Mouse (Mus musculus): ENCODE data around the gene Pds5b. TPM values are rescaled to one million over a fixed set of nuclear protein-coding genes. Genes with fewer than 3 reads are reported as not detected.

The Pds5b gene
- polyA plus RNA-seq, 1 experiment from 2014 or later: 9.9 TPM

- peaks cover 47% of the 10 kb centered on the region for H3K36me3 ChIP-seq
- H3K4me1 ChIP-seq (replicated peaks): no peaks in the 10 kb centered on the region
- ATAC-seq (ENCODE audit: low read depth): no peak
These were observed 114.7 kb downstream of the Pds5b start for GRCm38 (mm10) chr5:150788261-150788660.

GRCm38 (mm10) chr5:150789039-150789438 is 115.5 kb downstream of the Pds5b start:
- DNase-seq (no peak), ATAC-seq (ENCODE audit: low read depth) (no peak)
- Histone ChIP-seq H3K27ac (no peak overlapping the region), H3K27me3 (no peaks in the 10 kb centered on the region), H3K4me1 (replicated peaks) (no peaks in the 10 kb centered on the region), H3K9ac (no peak overlapping the region), H3K4me3 (replicated peaks) (no peak overlapping the region), H3K4me2 (no peak overlapping the region), H3K9me3 (replicated peaks) (no peaks in the 10 kb centered on the region), H3K36me3 (peaks cover 42% of the 10 kb centered on the region)
- 95% methylated on average over 2 of the region's 2 CpGs for WGBS (ENCODE audit: insufficient replicate concordance)

More at GRCm38 (mm10) chr5:150788261-150788660, 114.7 kb downstream of the Pds5b start:
- WGBS (ENCODE audit: insufficient replicate concordance): 82% methylated on average over 4 of the region's 4 CpGs
- no peaks in the 10 kb centered on the region for H3K27me3 ChIP-seq
- no peaks in the 10 kb centered on the region for H3K9me3 ChIP-seq (replicated peaks)
- DNase-seq: no peak
- H3K9ac ChIP-seq: no peak overlapping the region
- H3K27ac ChIP-seq: no peak overlapping the region
- H3K4me3 ChIP-seq (replicated peaks): no peak overlapping the region
- no peak overlapping the region for H3K4me2 ChIP-seq

GRCm38 (mm10) chr5:150794181-150794580 is 120.6 kb downstream of the Pds5b start:
- 82% methylated on average over 6 of the region's 6 CpGs for WGBS (ENCODE audit: insufficient replicate concordance)
- no peaks in the 10 kb centered on the region for H3K27me3 ChIP-seq
- no peak overlapping the region for H3K9ac ChIP-seq
- no peak for ATAC-seq (ENCODE audit: low read depth)
- H3K4me1 ChIP-seq (replicated peaks): no peaks in the 10 kb centered on the region
- H3K4me3 ChIP-seq (replicated peaks): no peak overlapping the region
- no peak for DNase-seq
- H3K9me3 ChIP-seq (replicated peaks): no peaks in the 10 kb centered on the region
- H3K27ac ChIP-seq: no peak overlapping the region
- H3K4me2 ChIP-seq: no peak overlapping the region
- H3K36me3 ChIP-seq: peaks cover 46% of the 10 kb centered on the region

DNA sequence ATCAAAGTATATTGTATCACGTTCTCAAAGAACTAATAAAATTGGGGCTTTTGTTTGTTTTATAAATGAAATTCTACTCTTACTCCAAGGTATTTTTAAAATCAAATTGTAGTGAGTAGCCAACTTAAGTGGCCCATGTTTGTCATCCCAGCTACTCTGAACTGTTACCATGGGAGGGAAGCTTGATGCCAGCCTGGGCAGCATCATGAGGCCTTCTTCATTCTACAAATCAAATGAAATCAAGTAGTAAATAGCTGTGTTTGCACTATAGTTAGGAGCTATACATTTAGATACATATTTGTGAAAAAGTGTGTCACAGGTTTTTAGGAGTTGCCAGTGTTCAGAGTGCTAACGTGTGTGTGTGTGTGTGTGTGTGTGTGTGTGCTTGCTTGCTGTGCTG is 126.5 kb downstream of the Pds5b start:
- 78% methylated on average over 2 of the region's 2 CpGs for WGBS (ENCODE audit: insufficient replicate concordance)
- Histone ChIP-seq H3K27ac (no peak overlapping the region), H3K4me2 (no peak overlapping the region), H3K9me3 (replicated peaks) (no peaks in the 10 kb centered on the region), H3K4me1 (replicated peaks) (no peaks in the 10 kb centered on the region), H3K9ac (no peak overlapping the region), H3K4me3 (replicated peaks) (no peak overlapping the region), H3K27me3 (no peaks in the 10 kb centered on the region), H3K36me3 (peaks cover 51% of the 10 kb centered on the region)
- ATAC-seq (ENCODE audit: low read depth) (no peak), DNase-seq (no peak)

- no peak overlapping the region for H3K4me3 ChIP-seq (replicated peaks)
- no peak for DNase-seq
- ATAC-seq (ENCODE audit: low read depth): no peak
- H3K4me2 ChIP-seq: no peak overlapping the region
- H3K27ac ChIP-seq: no peak overlapping the region
- no peaks in the 10 kb centered on the region for H3K27me3 ChIP-seq
- H3K9me3 ChIP-seq (replicated peaks): no peaks in the 10 kb centered on the region
- H3K4me1 ChIP-seq (replicated peaks): no peaks in the 10 kb centered on the region
- WGBS (ENCODE audit: insufficient replicate concordance): 79% methylated on average over 13 of the region's 13 CpGs
- H3K9ac ChIP-seq: no peak overlapping the region
- no peaks in the 10 kb centered on the region for H3K36me3 ChIP-seq
These were observed 140.8 kb downstream of the Pds5b start for GRCm38 (mm10) chr5:150814111-150814990.

- ATAC-seq (ENCODE audit: low read depth) (no peak), DNase-seq (no peak)
- H3K27me3 ChIP-seq: no peaks in the 10 kb centered on the region
- no peaks in the 10 kb centered on the region for H3K36me3 ChIP-seq
- no peaks in the 10 kb centered on the region for H3K4me1 ChIP-seq (replicated peaks)
- H3K9me3 ChIP-seq (replicated peaks): no peaks in the 10 kb centered on the region
- H3K4me2 ChIP-seq: no peak overlapping the region
- no peak overlapping the region for H3K27ac ChIP-seq
- WGBS (ENCODE audit: insufficient replicate concordance): 70% methylated on average over 4 of the region's 4 CpGs
- no peak overlapping the region for H3K4me3 ChIP-seq (replicated peaks)
- no peak overlapping the region for H3K9ac ChIP-seq
These were observed 141.9 kb downstream of the Pds5b start for GRCm38 (mm10) chr5:150815400-150815799.

GRCm38 (mm10) chr5:150816775-150817174 is 143.2 kb downstream of the Pds5b start:
- ATAC-seq (ENCODE audit: low read depth): no peak
- Histone ChIP-seq H3K4me3 (replicated peaks) (no peak overlapping the region), H3K36me3 (no peaks in the 10 kb centered on the region), H3K9ac (no peak overlapping the region), H3K4me1 (replicated peaks) (no peaks in the 10 kb centered on the region), H3K27me3 (no peaks in the 10 kb centered on the region), H3K27ac (no peak overlapping the region), H3K9me3 (replicated peaks) (no peaks in the 10 kb centered on the region), H3K4me2 (no peak overlapping the region)
- DNase-seq: no peak
- WGBS (ENCODE audit: insufficient replicate concordance): 70% methylated on average over 5 of the region's 5 CpGs

DNA sequence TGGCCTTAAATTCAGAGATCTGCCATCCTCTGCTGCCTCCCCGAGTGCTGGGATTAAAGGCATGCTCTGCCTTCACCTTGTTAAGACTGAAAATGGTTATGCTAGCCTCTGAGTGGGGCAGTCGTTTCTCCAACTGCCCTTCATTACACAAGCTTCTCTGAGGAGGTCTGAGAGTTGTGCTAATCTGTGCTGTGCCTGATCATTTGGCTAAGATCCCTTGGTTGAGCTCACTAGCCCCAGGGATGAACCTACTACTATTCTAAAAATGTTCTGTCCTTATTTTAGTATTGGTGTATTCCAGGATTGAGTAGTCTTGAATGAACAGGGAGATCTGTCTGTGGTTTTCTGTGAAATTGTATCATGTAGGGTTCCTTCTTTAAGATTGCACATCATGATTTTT is 144.5 kb downstream of the Pds5b start:
- no peak overlapping the region for H3K9ac ChIP-seq
- no peak overlapping the region for H3K4me2 ChIP-seq
- H3K4me1 ChIP-seq (replicated peaks): no peaks in the 10 kb centered on the region
- WGBS (ENCODE audit: insufficient replicate concordance): 48% methylated on average over 2 of the region's 2 CpGs
- DNase-seq (no peak), ATAC-seq (ENCODE audit: low read depth) (no peak)
- H3K27ac ChIP-seq: no peak overlapping the region
- no peak overlapping the region for H3K4me3 ChIP-seq (replicated peaks)
- H3K27me3 ChIP-seq: no peaks in the 10 kb centered on the region
- H3K9me3 ChIP-seq (replicated peaks): no peaks in the 10 kb centered on the region
- H3K36me3 ChIP-seq: no peaks in the 10 kb centered on the region

DNA sequence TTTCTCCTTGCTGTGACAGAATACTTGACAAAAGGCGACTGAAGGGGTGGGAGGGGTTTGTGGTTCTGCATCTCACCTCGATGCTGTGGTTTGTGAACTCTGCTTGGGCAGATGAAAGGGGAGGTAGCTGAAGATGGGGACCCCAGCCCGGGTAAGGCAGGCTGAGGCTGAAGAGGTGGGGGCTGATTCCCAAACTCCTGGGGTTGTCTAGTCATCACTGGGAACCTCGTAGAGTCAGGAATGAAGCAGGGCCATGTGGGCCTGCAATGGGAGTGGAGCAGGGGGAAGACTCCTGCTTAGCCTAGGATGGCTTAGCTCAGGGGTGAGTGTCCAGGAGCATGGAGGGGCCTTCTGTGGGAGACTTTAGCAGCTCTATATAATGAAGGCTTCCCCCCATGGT is 145.3 kb downstream of the Pds5b start:
- Histone ChIP-seq H3K9me3 (replicated peaks) (no peaks in the 10 kb centered on the region), H3K4me1 (replicated peaks) (no peaks in the 10 kb centered on the region), H3K4me2 (no peak overlapping the region), H3K9ac (no peak overlapping the region), H3K4me3 (replicated peaks) (no peak overlapping the region), H3K36me3 (no peaks in the 10 kb centered on the region), H3K27ac (no peak overlapping the region), H3K27me3 (no peaks in the 10 kb centered on the region)
- ATAC-seq (ENCODE audit: low read depth): no peak
- 53% methylated on average over 4 of the region's 4 CpGs for WGBS (ENCODE audit: insufficient replicate concordance)
- DNase-seq: no peak

GRCm38 (mm10) chr5:150819520-150819919 is 146.0 kb downstream of the Pds5b start:
- H3K27me3 ChIP-seq: no peaks in the 10 kb centered on the region

GRCm38 (mm10) chr5:150821152-150821551 is 147.6 kb downstream of the Pds5b start:
- no peaks in the 10 kb centered on the region for H3K9me3 ChIP-seq (replicated peaks)
- H3K4me2 ChIP-seq: no peak overlapping the region
- no peaks in the 10 kb centered on the region for H3K27me3 ChIP-seq
- ATAC-seq (ENCODE audit: low read depth): no peak
- no peaks in the 10 kb centered on the region for H3K4me1 ChIP-seq (replicated peaks)
- H3K36me3 ChIP-seq: no peaks in the 10 kb centered on the region
- no peak overlapping the region for H3K4me3 ChIP-seq (replicated peaks)
- no peak overlapping the region for H3K27ac ChIP-seq
- 81% methylated on average over 4 of the region's 4 CpGs for WGBS (ENCODE audit: insufficient replicate concordance)
- DNase-seq: no peak
- H3K9ac ChIP-seq: no peak overlapping the region

More at GRCm38 (mm10) chr5:150819520-150819919, 146.0 kb downstream of the Pds5b start:
- Histone ChIP-seq H3K27ac (no peak overlapping the region), H3K4me1 (replicated peaks) (no peaks in the 10 kb centered on the region), H3K36me3 (no peaks in the 10 kb centered on the region), H3K9me3 (replicated peaks) (no peaks in the 10 kb centered on the region), H3K4me3 (replicated peaks) (no peak overlapping the region), H3K9ac (no peak overlapping the region), H3K4me2 (no peak overlapping the region)
- WGBS (ENCODE audit: insufficient replicate concordance): 63% methylated on average over 5 of the region's 5 CpGs
- DNase-seq (no peak), ATAC-seq (ENCODE audit: low read depth) (no peak)

DNA sequence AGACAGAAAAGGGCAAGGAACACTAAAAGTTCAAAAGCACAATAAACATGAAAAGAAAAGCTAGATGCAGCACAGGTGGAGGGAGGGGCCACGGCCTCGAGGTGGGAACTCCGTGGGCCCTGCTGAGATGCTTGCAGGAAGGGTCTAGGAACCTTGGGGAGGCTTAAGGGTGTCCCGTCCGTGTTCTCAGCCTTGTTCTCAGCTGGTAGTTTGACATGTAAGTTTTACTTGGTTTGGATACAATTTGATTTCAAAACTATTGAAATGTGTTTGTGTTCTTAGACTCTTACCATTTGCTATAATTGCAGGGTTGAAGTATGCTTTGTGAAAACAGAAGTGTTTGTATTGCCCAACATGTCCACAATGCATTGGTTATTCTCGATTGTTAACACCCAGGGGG is 149.2 kb downstream of the Pds5b start:
- ATAC-seq (ENCODE audit: low read depth) (no peak), DNase-seq (no peak)
- WGBS (ENCODE audit: insufficient replicate concordance): 67% methylated on average over 6 of the region's 6 CpGs
- Histone ChIP-seq H3K36me3 (no peaks in the 10 kb centered on the region), H3K27ac (no peak overlapping the region), H3K4me2 (no peak overlapping the region), H3K9ac (no peak overlapping the region), H3K27me3 (no peaks in the 10 kb centered on the region), H3K4me1 (replicated peaks) (no peaks in the 10 kb centered on the region), H3K4me3 (replicated peaks) (no peak overlapping the region), H3K9me3 (replicated peaks) (no peaks in the 10 kb centered on the region)
